Mouse (Mus musculus) liver, postnatal 0 days (tissue): ENCODE measurements around the gene Gabbr2.

Source experiments
- CTCF ChIP-seq: sonication (generic); IDR thresholded peaks from 2 replicates; pipeline ENCODE4 v1.5.1; 2016; ENCODE audit warnings: antibody characterized with exemption, low read depth
- EP300 ChIP-seq: IDR thresholded peaks from 2 replicates; pipeline ENCODE4 v1.6.1; 2016; ENCODE audit warnings: antibody characterized with exemption, low read depth, mild to moderate bottlenecking

- no peak for TF ChIP-seq CTCF
- TF ChIP-seq EP300: no peak
Observed at GRCm38 (mm10) chr4:46643676-46644112, 348.0 kb downstream of the Gabbr2 start.
